Mouse (Mus musculus) urinary bladder, postnatal 36 days (tissue): ENCODE results near the gene Trpm2.

Experiments
- DNase-seq, 2 experiments: peaks; one replicate each; pipeline ENCODE4 v3.0.0; 2022; ENCODE audit warnings: low spot score in 2 of 2, mixed read lengths in 1 of 2

The Trpm2 gene

DNA sequence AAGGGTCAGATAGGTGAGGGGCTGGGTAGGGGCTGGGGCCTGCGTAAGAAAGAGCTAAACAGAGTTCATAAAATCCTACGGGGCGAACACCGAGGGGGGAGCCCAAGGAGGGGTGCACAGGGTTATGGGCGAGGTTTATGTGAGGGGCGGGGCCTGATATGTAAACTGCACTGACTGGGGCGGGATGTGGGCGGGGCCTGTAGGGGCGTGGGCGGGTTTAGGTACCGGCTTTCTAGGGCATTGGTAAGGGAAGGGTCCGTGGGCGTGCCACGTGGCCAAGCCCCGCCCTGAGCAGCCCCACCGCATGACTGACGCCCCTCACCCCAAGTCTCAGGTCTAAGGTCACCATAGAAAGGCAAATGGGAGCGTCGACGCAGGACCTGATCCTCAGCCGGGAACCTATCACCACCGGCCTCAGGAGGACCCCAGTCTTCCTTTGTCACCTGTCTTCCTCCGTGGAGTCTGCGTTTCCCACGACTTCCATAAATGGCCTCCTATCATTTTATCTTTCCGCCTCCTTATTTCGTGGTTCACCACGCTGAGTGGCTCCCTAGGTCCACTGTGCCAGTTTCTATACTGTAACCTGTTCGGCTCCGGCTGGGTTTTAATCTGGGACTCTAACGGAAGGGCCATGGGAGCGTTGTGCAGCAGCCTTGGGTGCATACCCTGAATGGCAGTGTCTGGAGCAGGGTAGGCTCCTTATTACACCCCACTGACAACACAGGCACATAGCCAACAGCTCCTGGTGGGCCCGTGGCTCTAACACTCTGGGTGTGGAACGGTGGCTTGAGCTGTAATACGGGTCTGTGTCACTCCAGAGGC is 67.3 kb downstream of the Trpm2 start:
- peak; percentile 27 to 36 for DNase-seq

DNA sequence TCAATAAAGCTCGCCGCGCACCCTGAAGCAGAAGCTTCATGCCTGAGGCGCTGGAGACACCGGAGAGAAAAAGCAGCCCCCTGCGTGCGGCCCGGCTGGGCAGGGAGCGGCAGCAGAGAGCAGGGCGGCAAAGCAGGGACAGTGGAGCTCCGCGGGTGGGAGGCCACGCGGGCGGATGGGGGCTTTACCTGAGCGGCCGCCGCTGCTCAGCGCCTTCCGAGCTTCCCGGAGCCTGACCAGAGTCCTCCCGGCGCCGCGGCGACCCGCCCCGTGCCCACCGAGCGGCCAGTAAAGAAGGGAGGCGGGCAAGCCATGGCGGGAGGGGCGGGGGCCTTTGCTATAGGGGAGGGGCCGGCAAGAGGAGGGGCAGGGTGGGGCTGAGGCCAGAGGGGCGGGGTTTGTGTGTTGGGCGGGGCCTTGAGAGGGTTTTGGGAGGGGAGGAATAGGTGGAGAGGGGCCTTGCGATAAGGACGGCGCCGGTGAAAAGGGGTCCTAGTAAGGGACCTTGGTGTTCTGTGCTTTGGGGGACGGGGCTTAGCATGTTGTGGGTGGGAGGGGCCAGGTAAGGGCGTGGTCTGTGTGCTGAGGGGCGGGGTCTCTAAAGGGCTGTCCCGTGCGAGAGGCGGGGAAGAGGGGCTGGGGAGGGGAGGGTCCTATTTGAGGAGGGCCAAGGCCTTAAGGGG is 68.0 kb downstream of the Trpm2 start, which contains the start of gene Lrrc3:
Gene Lrrc3, minus strand, starts transcription at position 326 of the 683 bp plus-strand sequence.
- peak; percentile 36 to 38 for DNase-seq

DNA sequence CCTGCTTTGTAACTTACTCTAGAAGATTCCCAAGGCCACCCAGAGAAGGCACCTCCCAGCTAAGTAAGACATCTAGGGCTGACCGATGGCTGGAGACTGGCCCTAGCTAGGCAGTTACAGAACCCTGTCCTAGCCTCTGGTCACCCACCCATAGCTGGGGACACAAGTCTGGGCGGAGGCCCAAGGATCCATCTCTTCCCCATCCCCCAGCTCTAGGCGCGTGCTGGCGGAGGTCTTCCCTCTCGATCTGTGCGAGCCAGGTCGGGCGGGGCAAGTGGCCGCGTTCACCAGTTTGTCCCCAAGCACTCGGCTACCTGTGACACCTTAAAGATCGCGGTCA is 68.5 kb downstream of the Trpm2 start:
- DNase-seq, result peak; percentile 6 to 11

DNA sequence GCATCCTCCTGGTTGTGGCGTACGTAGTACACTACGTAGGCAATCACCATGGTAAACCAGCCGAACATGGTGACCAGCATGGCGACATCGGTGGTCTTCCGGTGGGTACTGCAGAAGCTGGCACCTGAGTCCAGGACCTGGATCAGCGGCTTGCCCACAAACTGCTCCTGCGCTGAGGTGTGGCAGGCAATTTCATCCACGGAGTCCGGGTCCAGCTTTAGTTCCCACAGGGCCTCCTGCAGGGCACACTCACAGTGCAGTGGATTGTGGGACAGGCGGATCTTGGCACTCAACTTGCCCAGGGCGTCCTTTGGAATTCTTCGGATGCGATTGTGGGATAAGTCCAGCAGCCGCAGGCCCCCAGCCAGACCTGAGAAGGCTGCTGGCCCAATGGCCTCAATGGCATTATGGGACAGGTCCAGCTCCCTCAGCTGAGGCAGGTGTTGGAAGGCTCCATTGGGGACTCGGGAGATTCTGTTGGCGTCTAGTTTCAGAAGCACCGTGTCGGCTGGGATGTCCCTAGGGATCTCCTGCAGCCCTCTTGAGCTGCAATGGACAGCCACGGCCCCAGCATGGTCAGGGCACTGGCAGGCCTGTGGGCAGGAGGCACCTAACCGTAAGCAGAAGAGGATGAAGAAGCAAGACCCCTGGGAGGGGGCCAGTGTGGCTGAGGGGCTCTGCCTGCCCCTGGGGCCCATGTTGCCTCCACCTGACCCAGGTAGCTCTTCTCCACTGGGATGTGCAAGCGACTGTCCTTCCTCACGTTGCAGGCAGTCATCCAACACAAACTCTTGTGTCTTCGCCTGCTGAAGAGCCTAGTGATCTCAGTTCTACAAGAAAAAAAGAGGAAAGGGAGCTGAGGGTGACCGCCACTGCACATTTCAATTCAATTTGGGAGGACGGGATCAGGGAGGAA is 69.2 kb downstream of the Trpm2 start:
- no peak for DNase-seq

DNA sequence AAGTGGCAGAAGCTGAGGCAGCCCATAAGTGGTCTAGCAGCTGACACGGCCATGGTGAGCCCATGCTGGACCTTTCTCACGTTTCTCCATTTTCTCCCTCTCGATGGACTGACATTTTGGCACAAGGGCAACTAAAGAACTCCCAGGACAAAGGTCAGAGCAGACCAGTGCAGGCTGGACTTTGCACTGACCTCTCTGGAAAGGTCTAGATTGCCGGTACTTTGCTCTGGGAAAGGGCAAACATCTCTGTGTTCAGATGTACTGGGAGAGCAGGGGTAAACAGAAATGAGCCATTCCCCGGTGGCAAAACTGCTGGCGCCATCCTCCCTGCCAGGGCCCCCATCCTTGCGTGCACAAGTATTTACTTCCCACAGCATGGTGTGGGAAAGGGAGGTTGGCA is 70.2 kb downstream of the Trpm2 start:
- DNase-seq, result no peak

DNA sequence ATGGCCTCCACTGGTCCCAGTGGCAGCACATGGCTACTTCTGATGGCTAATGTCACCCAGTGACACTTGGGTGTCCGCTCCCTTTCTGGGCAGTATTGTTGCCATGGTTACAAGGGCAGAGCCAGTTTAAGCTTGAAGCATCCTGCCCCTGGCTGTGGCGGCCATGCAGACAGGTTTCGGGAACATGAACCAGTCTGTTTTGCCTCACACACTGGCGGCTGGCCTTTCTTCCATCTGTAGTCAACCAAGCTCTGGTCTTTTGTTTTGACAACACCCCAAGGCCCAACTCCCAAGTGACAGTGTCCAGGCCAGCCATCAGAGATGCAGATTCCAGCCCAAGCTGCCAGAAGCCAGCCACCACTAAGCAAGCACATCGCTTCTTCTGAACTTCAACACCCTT is 74.8 kb downstream of the Trpm2 start:
- DNase-seq, result no peak

DNA sequence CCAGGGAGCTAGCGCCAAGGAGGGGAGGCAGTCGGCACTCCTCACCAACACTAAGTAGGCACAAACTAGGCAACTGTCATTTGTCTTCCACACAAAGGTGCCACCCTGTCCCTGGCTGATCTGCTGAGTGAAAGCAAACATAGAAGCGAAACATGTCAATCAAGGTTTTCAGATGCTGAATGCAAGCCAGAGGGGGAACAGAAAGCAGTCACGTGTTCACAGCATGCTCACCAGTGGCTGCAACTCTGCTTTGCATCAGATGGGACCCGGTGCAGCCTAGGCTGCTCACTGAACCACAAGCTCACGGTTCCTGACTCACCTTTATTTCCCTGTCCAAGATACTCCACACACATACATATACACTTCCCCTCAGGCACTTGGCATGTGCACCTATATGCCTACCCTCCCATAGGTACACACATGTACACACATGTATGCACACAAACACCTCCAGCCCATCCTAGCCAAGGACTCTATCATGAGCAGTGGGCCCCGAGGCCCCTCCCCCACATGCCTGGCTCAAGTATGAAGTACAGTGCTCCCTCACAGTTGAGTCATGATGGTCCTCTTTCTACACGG is 79.3 kb downstream of the Trpm2 start:
- no peak for DNase-seq

DNA sequence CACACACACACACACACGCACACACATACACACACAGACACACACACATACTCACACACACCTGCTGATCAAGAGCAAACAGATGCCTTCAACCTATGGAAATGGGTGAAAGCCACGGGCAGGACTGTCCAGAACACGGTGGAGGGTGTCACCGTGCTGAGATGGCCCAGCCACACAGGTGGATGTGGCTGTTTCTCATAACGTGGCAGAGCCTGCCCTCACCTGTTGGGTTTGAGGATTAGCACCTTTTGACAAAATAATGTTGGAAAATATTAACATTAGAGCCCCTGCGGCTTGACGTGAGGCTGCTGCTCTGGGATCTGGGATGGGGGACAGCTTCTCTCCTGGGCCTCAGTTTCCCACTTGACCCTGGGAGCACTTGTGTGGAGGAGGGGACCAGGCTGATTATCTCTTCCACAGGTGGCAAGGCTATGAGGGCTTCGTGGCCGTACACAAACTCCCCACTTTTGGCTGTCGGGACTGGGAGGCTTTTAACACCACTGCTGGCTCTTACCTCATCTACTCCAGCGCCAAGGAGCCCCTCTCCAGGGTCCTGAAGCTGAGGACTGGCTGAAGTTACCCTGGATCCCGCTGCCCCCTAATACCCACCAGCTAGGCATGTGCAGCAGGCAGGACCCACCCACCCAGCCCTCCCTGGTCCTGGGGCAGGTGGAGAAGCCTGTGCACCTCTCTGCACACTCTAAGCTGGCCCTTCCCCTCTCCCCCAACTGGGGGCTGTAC is 84.2 kb downstream of the Trpm2 start:
- no peak for DNase-seq

DNA sequence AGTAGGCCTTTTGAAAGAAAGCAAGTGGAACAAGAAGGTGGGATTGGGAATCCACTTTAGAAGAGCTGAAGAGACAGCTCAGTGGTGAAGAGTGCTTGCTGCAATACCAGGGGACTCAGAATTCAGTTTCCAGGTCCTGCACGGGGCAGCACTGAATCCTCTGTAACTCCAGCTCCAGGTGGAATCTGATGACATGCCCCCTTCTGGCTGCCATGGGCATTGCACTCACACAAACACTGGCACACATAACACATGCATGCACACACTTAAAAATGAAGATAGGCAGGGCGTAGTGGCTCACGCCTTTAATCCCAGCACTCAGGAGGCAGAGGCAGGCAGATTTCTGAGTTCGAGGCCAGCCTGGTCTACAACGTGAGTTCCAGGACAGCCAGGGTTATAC is 87.8 kb downstream of the Trpm2 start:
- no peak for DNase-seq

DNA sequence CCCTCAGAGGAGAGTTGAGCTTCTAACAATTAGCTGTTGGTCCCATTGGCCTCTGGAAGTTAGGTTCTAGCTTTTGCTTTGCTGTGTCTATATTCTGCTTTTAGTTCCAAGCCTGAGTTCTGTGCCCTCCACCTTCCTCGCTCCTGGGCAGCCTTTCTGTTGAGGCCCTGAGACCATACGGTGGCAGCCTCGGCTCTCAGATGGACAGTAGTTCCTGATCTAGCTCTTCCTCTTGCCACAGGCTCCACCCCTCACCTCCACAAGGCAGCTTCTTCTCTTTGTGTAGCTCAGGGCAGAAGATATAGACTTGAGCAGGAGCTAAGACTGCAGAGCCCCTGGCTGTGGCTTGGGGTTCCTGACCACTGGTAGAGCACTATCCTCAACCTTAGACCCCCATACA is 90.1 kb downstream of the Trpm2 start:
- DNase-seq, result no peak

DNA sequence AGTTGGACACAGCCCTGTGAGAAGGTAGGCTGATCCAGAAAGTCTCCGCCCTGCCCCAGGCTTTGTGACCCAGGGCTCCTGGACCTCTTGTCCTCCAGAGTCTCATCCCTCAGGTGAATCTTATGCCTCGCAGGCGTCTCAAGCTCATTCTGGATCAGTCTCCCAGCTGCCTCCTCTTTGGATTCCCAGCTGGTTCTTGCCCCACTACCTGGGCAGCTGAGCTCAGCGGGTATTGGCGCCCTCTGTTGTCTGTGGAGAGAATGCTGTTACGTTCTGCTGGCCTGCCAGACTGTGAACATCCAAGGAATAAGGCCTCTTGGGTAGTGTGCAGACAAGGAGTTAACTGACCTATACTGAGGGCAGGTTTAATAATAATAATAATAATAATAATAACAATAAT is 91.4 kb downstream of the Trpm2 start:
- DNase-seq, result peak; percentile 34 to 47

DNA sequence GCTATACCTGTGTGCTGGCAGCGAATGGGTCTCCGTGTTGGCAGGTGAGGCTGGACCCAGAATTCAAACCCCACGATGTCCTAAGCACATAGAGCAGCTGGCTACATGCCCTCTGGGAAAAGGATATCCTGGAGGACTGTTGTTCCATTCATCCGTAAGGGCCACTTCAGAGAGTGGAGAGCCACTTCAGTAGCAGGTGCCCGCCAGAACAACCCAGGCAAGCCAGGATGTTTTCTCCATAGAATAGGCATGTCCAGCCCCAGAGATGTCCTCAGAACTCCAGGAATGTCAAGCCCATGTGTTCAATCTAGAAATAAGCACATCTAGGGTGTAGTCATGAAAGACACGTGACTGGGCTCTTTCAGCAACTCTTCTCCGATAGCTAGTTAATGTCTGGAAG is 100.7 kb downstream of the Trpm2 start:
- DNase-seq, result no peak

DNA sequence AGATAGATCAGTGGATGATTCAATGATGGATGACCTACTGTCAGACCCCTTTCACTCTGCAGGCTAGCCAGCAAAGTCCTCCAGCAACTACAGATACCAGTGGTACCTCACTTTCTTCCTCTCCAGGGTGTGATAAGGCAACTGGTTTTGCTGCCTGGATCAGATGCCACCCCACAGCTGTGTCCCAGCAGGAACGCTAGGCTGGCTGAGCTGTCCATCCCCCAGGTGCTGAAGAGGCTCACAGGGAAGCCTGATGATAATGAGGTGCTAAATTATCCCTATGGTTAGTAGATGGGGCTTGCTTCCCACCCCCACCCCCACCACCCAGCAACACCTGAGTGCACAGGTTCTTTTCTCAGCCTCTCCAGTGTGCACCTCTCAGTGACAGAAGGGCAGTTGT is 102.8 kb downstream of the Trpm2 start:
- DNase-seq, result no peak

DNA sequence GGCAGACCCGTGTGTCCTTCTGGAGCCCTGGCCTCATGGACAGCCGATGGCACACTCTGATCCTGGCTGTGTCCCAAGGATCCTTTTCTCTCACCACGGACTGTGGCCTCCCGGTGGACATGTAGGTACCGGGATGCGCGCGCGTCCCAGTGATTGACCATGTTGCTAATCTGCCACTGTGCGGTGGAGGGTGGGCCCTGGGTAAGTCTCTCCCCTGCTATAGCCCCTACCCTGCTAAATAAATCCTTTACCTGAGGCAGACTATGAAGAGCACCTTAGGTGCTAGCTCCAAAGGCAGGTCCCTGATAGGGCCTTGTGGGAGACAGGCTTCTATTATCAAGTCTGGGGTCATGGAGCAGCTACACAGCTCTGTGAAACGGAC is 105.6 kb downstream of the Trpm2 start:
- no peak for DNase-seq

DNA sequence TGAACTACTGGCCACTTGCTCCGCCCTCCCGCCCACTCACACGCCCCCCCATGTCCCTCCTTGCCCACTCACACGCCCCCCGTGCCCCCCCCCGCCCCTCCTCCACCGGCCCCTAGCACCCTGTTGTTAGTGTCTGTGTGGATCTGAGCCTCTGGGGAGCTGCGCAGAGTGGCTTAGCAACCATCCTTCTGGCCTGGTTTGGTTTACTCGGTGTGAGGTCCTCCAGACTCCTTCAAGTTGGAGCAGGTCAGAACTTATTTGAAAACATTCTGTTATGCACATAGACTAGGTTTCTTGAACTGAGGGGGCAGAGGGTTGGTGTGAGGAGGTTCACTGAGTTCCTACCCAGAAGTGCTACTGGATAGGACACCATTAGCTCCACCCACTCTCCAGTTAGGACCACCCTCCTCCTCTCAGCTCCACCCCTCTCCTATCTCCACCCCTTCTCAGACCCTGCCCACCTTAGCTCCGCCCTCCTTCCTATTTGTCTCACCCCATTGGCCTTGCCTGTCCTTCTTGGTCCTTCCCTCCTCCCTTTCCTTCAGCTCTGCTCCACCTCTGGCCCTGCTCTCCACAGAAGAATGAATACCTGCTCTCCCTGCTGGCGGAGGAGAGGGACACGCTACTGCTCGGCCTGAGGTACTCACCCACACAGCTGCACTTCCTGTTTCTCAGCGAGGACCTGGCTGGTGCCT is 106.1 kb downstream of the Trpm2 start:
- peak; percentile 75 to 80 for DNase-seq

DNA sequence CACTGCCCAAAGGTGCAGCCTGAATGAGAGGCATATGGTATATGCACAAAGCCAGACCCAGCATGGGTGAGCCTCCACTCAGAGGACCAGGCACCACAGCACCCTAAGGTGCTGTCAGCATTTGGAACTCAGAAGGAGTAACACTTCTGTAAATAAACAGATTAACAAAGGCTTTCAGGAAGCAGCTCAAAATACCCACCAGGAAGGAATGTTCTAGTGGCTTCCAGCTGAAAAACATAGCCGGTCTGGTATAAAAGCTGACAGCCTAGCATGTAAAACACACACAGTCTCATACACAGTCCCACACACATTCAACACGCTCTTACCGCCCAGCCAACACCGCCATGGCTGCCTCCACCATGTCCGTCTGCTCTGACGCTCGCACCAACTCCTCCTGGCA is 108.7 kb downstream of the Trpm2 start, which contains the start of gene Gm3285:
Gene Gm3285, plus strand, starts transcription at position 301 of the 400 bp plus-strand sequence.
- DNase-seq, result no peak
